Mouse (Mus musculus): Measurements from ENCODE around the gene Fbxo7. TPM values are rescaled to one million over a fixed set of nuclear protein-coding genes. Genes with fewer than 3 reads are reported as not detected.
A peak's percentile ranks its signal among the peaks of the same experiment; 100 is the strongest.

Fbxo7 gene
- total and polyA plus RNA-seq, 3 experiments, result 16.9 to 65.0 (median 44.6) TPM

- ATAC-seq (ENCODE audit: extremely low read depth, insufficient number of reproducible peaks, low FRiP score, poor library complexity, severe bottlenecking) (no peak), DNase-seq (ENCODE audit: low spot score) (no peak)
- H3K4me3 ChIP-seq (ENCODE audit: low read depth, low read length), result no peak overlapping the region
- peaks cover 74% of the 10 kb centered on the region for H3K36me3 ChIP-seq (replicated peaks)
- TF ChIP-seq GATA1 (IDR thresholded peaks at IDR 0.05; ENCODE audit: borderline replicate concordance, low read length), result no peak
- no peak for TF ChIP-seq GATA2 (IDR thresholded peaks at IDR 0.05; ENCODE audit: borderline replicate concordance, low read depth, low read length)
- TF ChIP-seq CTCF (IDR thresholded peaks at IDR 0.05; ENCODE audit: low read depth, low read length), result no peak
- no peak for TF ChIP-seq POLR2AphosphoS5 (IDR thresholded peaks at IDR 0.05; ENCODE audit: insufficient replicate concordance, low read depth, low read length)
- no peak for TF ChIP-seq TAL1 (conservative IDR thresholded peaks at IDR 0.05; ENCODE audit: low read depth, low read length)
- no peaks in the 10 kb centered on the region for H3K27me3 ChIP-seq (ENCODE audit: insufficient read depth, low read length)
- H3K4me1 ChIP-seq (ENCODE audit: insufficient read depth, low read depth, low read length), result peaks cover 2% of the 10 kb centered on the region; the same call in 1 of the 2 replicates
- H3K9me3 ChIP-seq (replicated peaks), result no peaks in the 10 kb centered on the region
Measured at GRCm38 (mm10) chr10:86044066-86044465, 22.3 kb downstream of the Fbxo7 start.

GRCm38 (mm10) chr10:86046371-86046770 is 24.6 kb downstream of the Fbxo7 start:
- ATAC-seq (ENCODE audit: extremely low read depth, insufficient number of reproducible peaks, low FRiP score, poor library complexity, severe bottlenecking) (no peak), DNase-seq (ENCODE audit: low spot score) (no peak)
- no peak overlapping the region for H3K4me3 ChIP-seq (ENCODE audit: low read depth, low read length)
- H3K4me1 ChIP-seq (ENCODE audit: insufficient read depth, low read depth, low read length), result peaks cover 10% of the 10 kb centered on the region
- no peaks in the 10 kb centered on the region for H3K9me3 ChIP-seq (replicated peaks)
- peaks cover 93% of the 10 kb centered on the region for H3K36me3 ChIP-seq (replicated peaks)
- TF ChIP-seq CTCF (IDR thresholded peaks at IDR 0.05; ENCODE audit: low read depth, low read length), result no peak
- no peak for TF ChIP-seq TAL1 (conservative IDR thresholded peaks at IDR 0.05; ENCODE audit: low read depth, low read length)
- TF ChIP-seq GATA1 (IDR thresholded peaks at IDR 0.05; ENCODE audit: borderline replicate concordance, low read length), result no peak
- no peak for TF ChIP-seq POLR2AphosphoS5 (IDR thresholded peaks at IDR 0.05; ENCODE audit: insufficient replicate concordance, low read depth, low read length)
- no peak for TF ChIP-seq GATA2 (IDR thresholded peaks at IDR 0.05; ENCODE audit: borderline replicate concordance, low read depth, low read length)
- H3K27me3 ChIP-seq (ENCODE audit: insufficient read depth, low read length), result no peaks in the 10 kb centered on the region

GRCm38 (mm10) chr10:86047786-86048185 is 26.0 kb downstream of the Fbxo7 start:
- Histone ChIP-seq H3K4me3 (ENCODE audit: low read depth, low read length) (no peak overlapping the region), H3K4me1 (ENCODE audit: insufficient read depth, low read depth, low read length) (peaks cover 25% of the 10 kb centered on the region), H3K27me3 (ENCODE audit: insufficient read depth, low read length) (no peaks in the 10 kb centered on the region), H3K9me3 (replicated peaks) (no peaks in the 10 kb centered on the region), H3K36me3 (replicated peaks) (peaks cover 95% of the 10 kb centered on the region)
- DNase-seq (ENCODE audit: low spot score), result no peak
- no peak for ATAC-seq (ENCODE audit: extremely low read depth, insufficient number of reproducible peaks, low FRiP score, poor library complexity, severe bottlenecking)
- TF ChIP-seq GATA1 (IDR thresholded peaks at IDR 0.05; ENCODE audit: borderline replicate concordance, low read length) (no peak), POLR2AphosphoS5 (IDR thresholded peaks at IDR 0.05; ENCODE audit: insufficient replicate concordance, low read depth, low read length) (no peak), TAL1 (conservative IDR thresholded peaks at IDR 0.05; ENCODE audit: low read depth, low read length) (no peak), CTCF (IDR thresholded peaks at IDR 0.05; ENCODE audit: low read depth, low read length) (no peak), GATA2 (IDR thresholded peaks at IDR 0.05; ENCODE audit: borderline replicate concordance, low read depth, low read length) (no peak)

- no peaks in the 10 kb centered on the region for H3K9me3 ChIP-seq (replicated peaks)
- ATAC-seq (ENCODE audit: extremely low read depth, insufficient number of reproducible peaks, low FRiP score, poor library complexity, severe bottlenecking), result no peak
- peaks cover 90% of the 10 kb centered on the region for H3K36me3 ChIP-seq (replicated peaks)
- no peak for DNase-seq (ENCODE audit: low spot score)
- H3K4me3 ChIP-seq (ENCODE audit: low read depth, low read length), result no peak overlapping the region
- TF ChIP-seq CTCF (IDR thresholded peaks at IDR 0.05; ENCODE audit: low read depth, low read length), result no peak
- no peak for TF ChIP-seq TAL1 (conservative IDR thresholded peaks at IDR 0.05; ENCODE audit: low read depth, low read length)
- TF ChIP-seq POLR2AphosphoS5 (IDR thresholded peaks at IDR 0.05; ENCODE audit: insufficient replicate concordance, low read depth, low read length), result no peak
- no peak for TF ChIP-seq GATA1 (IDR thresholded peaks at IDR 0.05; ENCODE audit: borderline replicate concordance, low read length)
- TF ChIP-seq GATA2 (IDR thresholded peaks at IDR 0.05; ENCODE audit: borderline replicate concordance, low read depth, low read length), result no peak
- H3K4me1 ChIP-seq (ENCODE audit: insufficient read depth, low read depth, low read length), result peaks cover 52% of the 10 kb centered on the region
- no peaks in the 10 kb centered on the region for H3K27me3 ChIP-seq (ENCODE audit: insufficient read depth, low read length)
Measured at GRCm38 (mm10) chr10:86050522-86050921, 28.8 kb downstream of the Fbxo7 start.

GRCm38 (mm10) chr10:86052818-86053522 is 31.2 kb downstream of the Fbxo7 start:
- Histone ChIP-seq H3K9me3 (replicated peaks) (no peaks in the 10 kb centered on the region; the same call in 1 of the 2 replicates), H3K27me3 (ENCODE audit: insufficient read depth, low read length) (no peaks in the 10 kb centered on the region), H3K4me3 (ENCODE audit: low read depth, low read length) (peak overlapping the region; percentile 37; the same call in 1 of the 2 replicates), H3K36me3 (replicated peaks) (peaks cover 85% of the 10 kb centered on the region), H3K4me1 (ENCODE audit: insufficient read depth, low read depth, low read length) (peaks cover 67% of the 10 kb centered on the region)
- DNase-seq (ENCODE audit: low spot score) (peak; percentile 74), ATAC-seq (ENCODE audit: extremely low read depth, insufficient number of reproducible peaks, low FRiP score, poor library complexity, severe bottlenecking) (peak; percentile 93)
- TF ChIP-seq TAL1 (conservative IDR thresholded peaks at IDR 0.05; ENCODE audit: low read depth, low read length) (peak; percentile 84), POLR2AphosphoS5 (IDR thresholded peaks at IDR 0.05; ENCODE audit: insufficient replicate concordance, low read depth, low read length) (no peak)

GRCm38 (mm10) chr10:86056297-86056903 is 34.6 kb downstream of the Fbxo7 start:
- Histone ChIP-seq H3K4me1 (ENCODE audit: insufficient read depth, low read depth, low read length) (peaks cover 65% of the 10 kb centered on the region), H3K36me3 (replicated peaks) (peaks cover 51% of the 10 kb centered on the region), H3K27me3 (ENCODE audit: insufficient read depth, low read length) (no peaks in the 10 kb centered on the region), H3K4me3 (ENCODE audit: low read depth, low read length) (no peak overlapping the region), H3K9me3 (replicated peaks) (no peaks in the 10 kb centered on the region; the same call in 1 of the 2 replicates)
- TF ChIP-seq GATA2 (IDR thresholded peaks at IDR 0.05; ENCODE audit: borderline replicate concordance, low read depth, low read length) (no peak), CTCF (IDR thresholded peaks at IDR 0.05; ENCODE audit: low read depth, low read length) (no peak), GATA1 (IDR thresholded peaks at IDR 0.05; ENCODE audit: borderline replicate concordance, low read length) (no peak), POLR2AphosphoS5 (IDR thresholded peaks at IDR 0.05; ENCODE audit: insufficient replicate concordance, low read depth, low read length) (no peak), TAL1 (conservative IDR thresholded peaks at IDR 0.05; ENCODE audit: low read depth, low read length) (no peak)
- DNase-seq (ENCODE audit: low spot score) (no peak), ATAC-seq (ENCODE audit: extremely low read depth, insufficient number of reproducible peaks, low FRiP score, poor library complexity, severe bottlenecking) (no peak)

All from G1E (cell line).